Mouse (Mus musculus) E14TG2a.4 (cell line): ENCODE measurements around the gene Cpeb1.

Experiments used
- CTCF ChIP-seq: conservative IDR thresholded peaks from 2 replicates; pipeline ENCODE4 v1.5.1; 2014; ENCODE audit warnings: low read length
- NANOG ChIP-seq: IDR thresholded peaks from 2 replicates; pipeline ENCODE4 v1.6.1; 2014; ENCODE audit warnings: borderline replicate concordance, low read length, mixed read lengths
- POU5F1 ChIP-seq: IDR thresholded peaks from 2 replicates; pipeline ENCODE4 v1.6.1; 2014; ENCODE audit warnings: low read length, borderline replicate concordance

DNA sequence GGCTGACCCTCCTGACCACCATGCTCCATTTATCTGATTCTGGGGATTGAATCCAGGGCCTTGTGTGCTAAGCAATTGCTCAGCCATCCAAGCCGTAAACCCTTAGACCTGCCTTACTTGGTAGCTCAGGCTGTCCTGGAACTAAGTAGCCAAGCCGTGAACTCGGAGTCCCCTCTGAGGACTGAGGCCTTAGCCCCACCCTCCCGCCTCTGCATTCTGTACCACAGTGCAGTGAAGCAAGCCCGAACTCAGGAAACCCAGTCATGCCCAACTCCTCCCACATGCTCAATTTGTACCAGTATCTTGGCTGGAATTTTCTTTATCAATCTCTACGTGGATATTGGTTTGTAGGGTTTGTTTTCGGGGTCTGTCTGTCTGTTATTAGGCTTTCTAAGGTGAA, 123.4 kb downstream of the Cpeb1 start:
- no peak for TF ChIP-seq CTCF
- no peak for TF ChIP-seq NANOG
- no peak for TF ChIP-seq POU5F1
